Mouse (Mus musculus) kidney, postnatal 36 days (tissue): ENCODE data around the gene Lilr4b.
"Not testable (repeated sequence)": the region's sequence is repeated elsewhere in the genome, so short reads cannot be mapped to it uniquely, and the experiment has no call there.

Experiments used
- DNase-seq, 2 experiments: peaks; one replicate each; pipeline ENCODE4 v3.0.0; 2021 to 2022; ENCODE audit warnings: mixed read lengths in 2 of 2

The Lilr4b gene

DNA sequence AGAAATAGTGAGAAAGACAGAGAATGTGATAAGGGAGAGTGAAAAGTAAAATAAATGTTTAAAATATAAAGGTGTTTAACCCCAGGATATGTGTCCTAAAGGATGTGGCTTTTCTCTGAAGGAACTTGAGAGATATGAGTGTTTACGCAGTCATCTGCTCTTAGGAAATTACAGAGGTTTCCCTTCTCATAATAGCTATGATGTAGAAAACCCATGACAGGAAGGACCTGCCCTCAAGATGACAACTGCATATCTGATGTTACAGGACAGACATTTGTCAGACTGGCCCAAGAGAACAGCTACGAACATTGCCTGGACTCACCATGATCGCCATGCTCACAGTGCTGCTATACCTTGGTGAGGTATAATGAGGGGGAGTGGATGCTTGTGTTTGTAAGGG lies at the start of gene Lilr4b, which contains the start of gene Gm49339:
TSS of gene Lilr4b (plus strand) at position 236 of the 400 bp plus-strand sequence.
TSS of gene Gm49339 (plus strand) at position 216 of the 400 bp plus-strand sequence.
- not testable (repeated sequence) for DNase-seq

DNA sequence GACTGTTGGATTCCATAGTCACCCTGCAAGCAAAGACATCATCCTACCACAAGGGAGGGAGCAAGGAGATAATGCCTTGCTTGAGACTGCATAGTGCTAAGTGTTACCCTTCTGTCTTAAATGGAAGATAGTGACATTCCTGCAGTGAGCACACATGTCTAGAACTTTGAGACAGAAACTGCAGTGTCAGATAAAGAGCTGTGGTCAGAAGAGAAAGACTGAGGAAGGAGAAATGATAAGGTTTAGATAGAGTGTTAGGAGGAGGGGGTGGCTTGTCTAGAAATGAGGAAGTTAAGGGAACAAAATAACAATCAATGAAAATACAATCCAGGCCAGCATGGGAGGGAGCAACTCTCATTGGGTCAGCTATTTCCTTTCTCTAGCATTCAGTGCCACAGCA lies 47.5 kb upstream of the Lilr4b start:
- DNase-seq, result no peak

DNA sequence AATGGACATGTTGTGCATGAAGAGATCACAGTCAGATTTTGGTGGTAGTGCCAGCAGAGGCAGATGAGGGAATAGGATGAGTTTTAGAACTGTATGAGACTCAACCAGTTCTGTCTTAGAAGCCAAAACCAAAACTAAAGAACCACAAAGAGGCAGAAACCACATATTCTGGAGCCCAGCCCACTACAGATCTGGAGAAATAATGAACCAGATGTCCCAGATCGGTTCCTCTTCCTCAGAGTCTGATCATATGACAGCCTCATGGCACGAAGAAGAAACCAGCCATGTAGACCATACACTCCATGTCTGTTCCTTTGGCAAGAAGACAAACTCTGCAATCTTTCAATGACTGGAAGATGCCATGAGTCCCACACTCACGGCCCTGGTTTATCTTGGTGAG lies 44.7 kb upstream of the Lilr4b start:
- no peak for DNase-seq

DNA sequence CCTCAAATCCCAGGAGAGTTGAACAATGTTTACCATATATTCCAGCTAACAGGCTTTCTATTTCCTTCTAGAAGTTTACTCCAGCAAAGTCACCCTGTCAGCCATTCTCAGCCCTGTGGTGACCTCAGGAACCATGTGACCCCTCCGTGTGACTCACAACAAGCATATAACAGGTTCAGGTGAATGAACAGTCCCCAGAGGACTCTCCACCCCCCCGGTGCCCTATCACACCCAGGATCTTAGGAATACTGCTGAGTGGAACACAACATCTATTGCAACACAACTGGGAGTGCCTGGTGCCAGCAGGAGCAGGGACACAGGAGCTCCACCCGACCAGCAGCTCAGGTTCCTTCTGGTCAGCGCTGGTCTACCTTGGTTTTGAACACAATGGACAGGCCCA lies 28.8 kb upstream of the Lilr4b start:
- DNase-seq, result no peak

DNA sequence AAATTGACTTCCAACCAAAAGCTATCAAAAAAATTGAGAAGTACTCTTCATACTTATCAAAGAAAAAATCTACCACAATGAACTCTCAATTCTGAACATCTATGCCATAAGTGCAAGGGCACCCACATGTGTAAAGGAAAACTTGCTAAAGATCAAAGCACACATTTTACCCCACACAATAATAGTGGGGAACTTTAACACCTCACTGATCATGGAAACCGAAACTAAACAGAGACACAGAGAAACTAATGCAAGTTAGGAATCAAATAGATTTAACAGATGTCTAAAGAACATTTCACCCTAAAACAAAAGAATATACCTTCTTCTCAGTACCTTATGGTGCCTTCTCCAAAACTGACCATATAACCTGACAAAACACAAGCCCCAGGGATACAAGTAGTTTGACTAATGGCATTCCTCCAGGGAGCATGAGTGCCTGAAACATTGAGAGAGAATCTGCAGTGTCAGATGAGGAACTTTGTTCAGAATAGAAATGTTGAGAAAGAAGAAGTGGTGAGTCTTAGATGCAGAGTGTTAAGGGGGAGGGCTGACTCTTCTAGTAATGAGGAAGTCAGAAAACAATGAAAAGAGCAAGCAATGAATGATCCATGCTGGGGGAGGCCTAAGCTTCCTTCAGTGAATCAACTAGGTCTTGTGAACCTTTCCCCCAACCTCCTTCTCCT lies 26.7 kb upstream of the Lilr4b start:
- DNase-seq, result no peak

DNA sequence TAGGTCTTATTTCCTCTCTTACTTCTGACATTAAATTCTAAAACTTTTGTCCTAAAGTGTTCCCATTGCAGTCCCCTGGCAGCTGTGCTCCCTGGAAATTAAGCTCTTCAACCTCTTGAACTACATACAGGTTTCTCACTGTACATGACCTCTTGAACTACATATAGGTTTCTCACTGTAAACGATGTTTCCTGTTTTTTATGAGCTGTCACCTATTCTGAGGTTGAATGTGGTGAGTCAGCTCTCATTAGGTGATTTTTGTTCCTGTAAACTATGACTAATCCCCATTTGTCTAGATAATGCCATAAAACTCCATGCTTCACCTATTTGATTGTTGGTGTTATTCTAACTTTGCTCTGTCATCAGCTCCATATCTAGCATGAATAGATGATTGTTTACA lies 26.1 kb upstream of the Lilr4b start:
- no peak for DNase-seq

DNA sequence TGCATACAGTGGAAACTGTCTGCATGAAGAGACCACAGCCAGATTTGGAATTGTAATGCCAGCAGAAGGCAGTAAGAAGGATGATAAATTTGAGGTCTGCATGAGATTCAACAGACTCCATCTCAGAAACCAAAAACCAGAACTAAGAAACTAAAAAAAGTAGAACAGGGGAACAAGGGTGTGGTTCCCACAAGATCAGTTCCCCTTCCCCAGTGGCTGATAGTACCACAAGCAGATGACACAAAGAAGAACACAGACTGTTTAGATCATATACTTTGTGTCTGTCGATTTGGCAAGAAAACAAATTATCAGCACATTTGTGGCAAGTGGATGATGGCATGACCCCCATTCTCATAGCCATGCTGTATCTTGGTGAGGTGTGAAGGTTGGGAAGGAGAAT lies 24.7 kb upstream of the Lilr4b start:
- DNase-seq, result no peak

DNA sequence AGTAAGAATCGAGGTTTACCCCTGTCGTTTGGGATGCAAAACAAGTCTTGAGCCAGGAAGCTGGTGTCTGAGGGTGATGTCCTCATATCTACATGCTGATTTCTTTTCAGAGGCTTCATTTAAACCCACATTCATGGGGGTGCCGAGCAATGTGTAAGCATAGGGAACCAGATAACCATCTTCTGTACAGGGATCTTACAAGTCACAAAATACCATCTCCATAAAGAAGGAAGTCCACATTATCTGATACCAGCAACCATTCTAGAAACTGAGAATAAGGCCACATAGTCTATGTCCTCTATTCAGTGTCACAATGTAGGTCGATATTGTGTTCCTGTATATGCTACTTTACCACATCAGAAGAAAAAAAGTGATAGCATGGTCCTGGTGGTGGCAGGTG lies 24.1 kb upstream of the Lilr4b start:
- no peak for DNase-seq

DNA sequence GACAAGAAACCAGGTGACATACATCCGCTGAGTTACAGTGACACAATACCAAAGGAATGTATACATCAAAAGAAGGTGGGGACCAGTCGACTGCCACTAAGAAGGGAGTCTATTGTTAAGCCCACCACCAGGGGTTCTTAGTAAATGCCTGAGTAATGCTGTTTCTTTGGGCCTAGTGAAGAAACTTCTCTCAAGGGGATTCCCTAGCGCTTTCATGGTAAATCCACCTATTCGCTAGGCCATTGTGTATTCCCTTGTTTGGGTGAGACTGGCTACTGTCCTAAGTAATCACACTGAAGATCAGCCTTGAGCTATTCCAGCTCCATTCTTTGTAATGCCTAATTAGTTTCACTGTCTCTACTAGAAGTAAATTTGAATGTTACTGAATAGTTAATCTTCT lies 16.6 kb upstream of the Lilr4b start:
- not testable (repeated sequence) for DNase-seq

DNA sequence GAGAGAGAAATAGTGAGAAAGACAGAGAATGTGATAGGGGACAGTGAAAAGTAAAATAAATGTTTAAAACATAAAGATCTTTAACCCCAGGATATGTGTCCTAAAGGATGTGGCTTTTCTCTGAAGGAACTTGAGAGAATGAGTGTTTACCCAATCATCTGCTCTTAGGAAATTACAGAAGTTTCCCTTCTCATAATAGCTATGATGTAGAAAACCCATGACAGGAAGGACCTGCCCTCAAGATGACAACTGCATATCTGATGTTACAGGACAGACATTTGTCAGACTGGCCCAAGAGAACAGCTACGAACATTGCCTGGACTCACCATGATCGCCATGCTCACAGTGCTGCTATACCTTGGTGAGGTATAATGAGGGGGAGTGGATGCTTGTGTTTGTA lies 10.3 kb downstream of the Lilr4b start, which contains the start of gene Lilrb4a:
TSS of gene Lilrb4a (plus strand) at position 266 of the 400 bp plus-strand sequence.
- not testable (repeated sequence) for DNase-seq

DNA sequence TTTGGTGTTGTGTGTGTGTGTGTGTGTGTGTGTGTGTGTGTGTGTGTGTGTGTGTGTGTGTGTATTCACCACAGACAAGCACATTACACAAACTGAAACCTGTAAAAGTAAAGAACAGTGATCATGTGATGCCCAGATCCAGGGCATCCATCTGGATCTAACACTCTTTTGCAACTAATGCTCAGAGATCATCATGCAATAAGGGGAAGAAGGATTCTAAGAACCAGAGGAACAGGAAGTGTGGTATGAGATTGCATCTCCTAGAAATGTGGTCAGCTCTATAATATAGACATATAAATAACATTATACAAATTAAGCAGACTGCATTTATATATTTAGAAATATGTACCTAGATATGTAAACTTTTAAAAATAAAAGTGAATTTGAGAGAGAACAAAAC lies 39.6 kb downstream of the Lilr4b start:
- DNase-seq, result no peak

DNA sequence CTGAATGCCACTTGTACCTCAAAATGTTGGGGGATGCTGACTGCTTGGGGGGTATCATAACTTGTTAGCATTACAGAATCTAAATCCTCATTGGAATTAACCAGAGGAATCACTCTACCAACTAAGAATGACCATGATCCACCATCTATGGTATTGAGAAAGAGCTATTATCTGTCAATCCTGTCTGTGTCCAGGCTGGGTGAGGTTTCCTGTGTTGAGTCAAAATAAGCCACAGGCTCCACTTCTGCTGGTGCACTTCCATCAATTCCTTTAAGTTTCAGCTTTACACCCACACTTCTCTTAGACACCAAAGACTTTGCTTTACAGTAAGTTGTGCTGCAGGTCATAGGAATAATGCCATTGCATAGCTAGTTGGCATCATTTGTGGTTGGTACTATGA lies 41.0 kb downstream of the Lilr4b start:
- DNase-seq, result no peak

DNA sequence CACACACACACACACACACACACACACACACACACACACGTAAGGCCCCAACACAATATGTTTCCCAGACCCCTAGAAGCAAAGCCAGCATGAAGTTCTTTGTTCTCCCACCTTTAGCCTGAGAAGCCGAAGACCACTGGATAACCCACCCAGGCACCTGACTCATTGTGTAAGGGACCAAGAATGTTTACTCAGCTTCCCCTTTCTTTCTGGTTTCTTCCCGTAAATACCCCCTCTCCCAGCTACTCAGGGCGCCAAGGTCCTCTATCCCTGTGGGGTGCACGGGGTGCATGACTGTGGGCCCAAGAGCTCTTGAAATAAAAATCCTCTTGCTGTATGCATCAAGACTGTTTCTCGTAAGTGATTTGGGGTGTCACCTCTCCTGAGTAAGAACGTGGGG lies 45.7 kb downstream of the Lilr4b start:
- DNase-seq, result no peak

DNA sequence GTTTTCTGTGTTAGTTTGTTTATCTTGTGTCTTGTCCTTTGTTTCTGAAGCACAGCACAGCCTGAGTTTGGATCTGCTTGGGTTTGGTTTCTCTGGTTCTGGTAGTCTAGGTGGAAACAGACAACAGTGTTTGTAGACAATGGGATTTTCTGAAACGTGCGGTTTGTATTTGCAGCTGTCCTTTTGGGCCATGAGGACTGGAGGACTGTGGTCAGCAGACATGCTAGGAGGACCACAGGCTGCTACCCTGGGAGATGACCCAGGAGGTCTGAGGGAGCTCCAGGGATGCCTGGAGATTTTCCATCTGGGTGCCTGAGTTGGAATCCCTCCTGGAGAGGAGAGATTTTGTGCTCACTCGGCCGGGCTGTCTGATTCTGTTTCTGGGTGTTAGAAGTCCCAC lies 46.2 kb downstream of the Lilr4b start:
- no peak for DNase-seq

DNA sequence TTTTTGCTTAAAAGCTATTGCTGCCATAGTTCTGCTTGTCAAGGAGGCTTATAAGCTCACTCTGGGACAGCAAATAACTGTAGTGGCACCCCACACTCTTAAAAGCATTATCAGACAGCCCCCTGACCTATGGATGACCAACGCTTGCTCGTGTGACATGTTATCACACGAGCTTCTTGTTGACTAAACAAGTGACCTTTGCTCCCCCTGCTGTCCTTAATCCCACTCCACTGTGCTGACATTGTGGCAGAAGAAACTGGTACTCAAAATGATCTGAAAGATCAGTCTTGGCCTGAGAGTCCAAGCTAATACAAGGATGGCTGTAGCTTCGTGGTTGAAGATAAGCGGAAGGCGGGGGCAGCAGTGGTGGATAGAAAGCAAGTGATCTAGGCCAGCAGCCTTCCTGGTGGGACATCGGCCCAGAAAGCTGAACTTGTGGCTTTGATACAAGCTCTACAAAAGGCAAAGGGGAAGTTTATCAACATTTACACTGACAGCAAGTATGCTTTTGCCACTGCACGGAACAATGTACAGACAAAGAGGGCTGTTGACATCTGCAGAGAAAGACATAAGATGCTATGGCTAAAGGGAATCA lies 48.5 kb downstream of the Lilr4b start:
- DNase-seq, result no peak

DNA sequence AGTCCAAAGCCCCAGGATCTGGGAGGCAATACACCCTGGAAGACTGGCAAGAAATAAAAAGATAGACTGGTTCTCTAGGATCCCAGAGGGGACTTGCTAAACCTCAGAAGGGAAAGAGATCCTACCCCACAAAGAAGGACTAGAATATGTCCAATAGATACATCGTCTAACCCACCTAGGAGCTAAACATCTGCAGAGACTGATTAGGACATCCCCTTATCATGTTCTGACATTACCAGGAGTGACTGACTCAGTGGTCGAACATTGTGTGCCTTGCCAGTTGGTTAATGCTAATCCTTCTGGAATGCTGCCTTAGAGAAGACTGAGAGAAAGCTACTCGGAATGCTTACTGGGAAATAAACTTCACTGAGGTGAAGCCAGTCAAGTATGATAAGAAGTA lies 49.1 kb downstream of the Lilr4b start:
- no peak for DNase-seq

DNA sequence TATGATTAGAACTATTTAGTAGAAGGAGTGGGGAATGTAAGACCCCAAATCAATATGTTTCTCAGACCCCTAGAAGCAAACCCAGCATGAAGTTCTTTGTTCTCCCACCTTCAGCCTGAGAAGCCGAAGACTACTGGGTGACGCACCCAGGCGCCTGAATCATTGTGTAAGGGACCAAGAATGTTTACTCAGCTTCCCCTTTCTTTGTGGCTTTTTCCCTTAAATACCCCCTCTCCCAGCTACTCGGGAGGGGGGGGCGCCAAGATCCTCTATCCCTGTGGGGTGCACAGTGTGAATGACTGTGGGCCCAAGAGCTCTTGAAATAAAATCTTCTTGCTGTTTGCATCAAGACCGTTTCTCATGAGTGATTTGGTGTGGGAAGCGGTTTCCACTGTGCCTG lies 50.4 kb downstream of the Lilr4b start:
- DNase-seq, result no peak
